Mouse (Mus musculus): ENCODE measurements at regions not wholly inside any gene's neighbourhood (a gene's known extent, or its start where the extent isn't known, plus 50 kb on each side); places are given as distances from the start of the nearest gene placed in this dataset.

DNA sequence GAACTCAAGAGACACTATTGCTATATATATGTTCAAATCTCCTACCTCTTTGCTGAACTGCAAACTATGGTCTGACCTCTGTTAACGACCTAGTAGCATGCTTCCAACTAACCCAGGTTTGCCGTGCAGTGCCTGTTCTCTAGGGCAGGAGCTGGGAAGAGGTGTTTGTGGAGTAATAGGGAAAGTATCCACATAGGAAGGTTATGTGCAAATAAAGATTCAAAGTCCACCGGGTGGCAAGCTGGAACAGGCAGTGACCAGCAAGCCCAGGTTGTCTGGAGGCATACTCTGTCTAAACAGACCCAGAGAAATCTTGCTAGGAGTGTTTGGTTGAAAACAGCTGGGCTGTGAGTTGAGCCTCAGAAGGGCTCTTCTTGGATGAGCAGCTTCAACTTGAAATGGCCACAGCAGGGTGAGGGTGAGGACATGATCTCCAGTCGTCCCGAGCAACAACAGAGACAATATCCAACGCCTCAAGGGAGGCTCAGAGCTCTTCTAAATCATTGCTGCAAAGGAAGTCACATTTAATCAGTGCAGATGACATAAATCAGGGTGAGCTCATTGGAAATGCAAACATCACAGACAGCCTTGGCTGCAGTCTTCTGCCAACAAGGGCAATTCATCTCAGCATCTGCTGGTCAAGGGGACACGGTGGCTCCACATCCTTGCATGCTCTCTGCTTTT is 846.7 kb downstream of the Synb start:
- no peak for DNase-seq (ENCODE audit: low spot score in 2 of 2)

DNA sequence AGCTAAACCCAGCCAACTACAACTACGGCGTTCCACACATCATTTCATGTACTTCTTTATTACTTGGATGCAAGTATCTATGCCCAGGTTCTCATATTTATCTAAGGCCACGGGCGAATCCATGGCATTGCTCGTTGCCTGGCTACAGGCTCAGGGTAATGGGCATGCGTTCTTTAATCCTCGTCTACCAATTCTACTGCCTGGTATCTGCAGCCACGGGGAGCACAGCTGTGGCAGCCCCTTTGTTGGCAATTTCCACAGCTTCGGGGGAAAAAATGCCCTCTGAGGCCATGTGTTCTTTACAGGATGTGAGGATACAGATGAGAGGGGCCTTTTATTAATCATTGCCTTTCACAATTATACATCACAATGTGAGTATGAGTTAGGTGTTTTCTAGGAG is 860.8 kb downstream of the Synb start:
- no peak for DNase-seq (ENCODE audit: low spot score in 2 of 2)

DNA sequence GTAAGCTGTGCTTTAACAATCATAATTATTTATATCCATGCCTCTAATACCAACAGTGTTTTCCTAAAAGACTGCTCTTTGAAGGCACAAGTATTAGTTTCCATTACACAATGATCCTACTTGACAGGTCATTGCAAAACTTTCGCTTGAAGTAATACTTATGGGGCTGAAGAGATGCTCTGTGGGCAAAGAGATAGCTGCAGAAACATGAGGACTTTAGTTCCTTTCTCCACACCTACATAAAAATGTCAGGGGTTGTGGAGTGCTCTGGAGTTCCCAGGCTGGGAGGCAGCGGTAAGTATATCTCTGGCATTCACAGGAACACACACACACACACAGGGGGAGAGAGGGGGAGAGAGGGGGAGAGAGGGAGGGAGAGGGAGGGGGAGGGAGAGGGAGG is 862.0 kb downstream of the Synb start:
- no peak for DNase-seq (ENCODE audit: low spot score in 2 of 2)

DNA sequence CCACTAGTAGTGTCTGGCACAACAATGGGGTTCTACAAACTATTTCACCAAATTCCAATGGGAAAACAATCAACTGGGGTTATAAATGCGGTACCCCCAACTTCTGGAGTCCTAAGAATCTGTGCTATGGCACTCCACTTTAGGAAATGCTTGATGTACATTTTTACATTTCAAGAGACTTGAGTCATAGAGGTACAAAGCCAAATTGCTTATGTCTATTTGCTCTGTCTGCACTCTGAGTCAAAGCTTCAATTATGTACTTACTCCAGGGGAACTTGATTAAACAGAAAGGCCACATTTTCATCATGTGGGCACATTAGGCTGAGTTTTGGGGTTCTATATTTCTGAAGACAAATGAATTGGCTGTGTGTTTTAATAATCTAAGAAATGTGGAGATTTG is 866.9 kb downstream of the Synb start:
- DNase-seq (ENCODE audit: low spot score in 2 of 2): no peak

DNA sequence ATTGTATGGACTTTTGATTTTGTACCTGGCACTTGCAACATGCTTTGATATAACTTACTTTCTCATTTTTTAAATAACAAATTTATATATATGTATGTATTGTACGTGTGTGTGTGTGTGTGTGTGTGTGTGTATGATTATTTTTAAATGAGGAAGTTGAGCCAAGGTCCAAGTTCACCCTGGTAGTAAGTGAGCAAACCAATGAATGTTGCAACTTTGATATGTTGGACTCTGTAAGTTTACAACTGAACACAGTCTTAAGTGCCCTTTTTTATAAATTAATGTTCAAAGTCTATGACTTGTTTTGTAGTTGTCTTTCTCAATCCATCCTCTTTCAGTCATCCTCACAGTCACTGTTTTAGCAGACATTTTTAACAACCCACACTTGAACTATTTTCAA is 901.7 kb downstream of the Synb start:
- no peak for DNase-seq (ENCODE audit: low spot score in 2 of 2)

DNA sequence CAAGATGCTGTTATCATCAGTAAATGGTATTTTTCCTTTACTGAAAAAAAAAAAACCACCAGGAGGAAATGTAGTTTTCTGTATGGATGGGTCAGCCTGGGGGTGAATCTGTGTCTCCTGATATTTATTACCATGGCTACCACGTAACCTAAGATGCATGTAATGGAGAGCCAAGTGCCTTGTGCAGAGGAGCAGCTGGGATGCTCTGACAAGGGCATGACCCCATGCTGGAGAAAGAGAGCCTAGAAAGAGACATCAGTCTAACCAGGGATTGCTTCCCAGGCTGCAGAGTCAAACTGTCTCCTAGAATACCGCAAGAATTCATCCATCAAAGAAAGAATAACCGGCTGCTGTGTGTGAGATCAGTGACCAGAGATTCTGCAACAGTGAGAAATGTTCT is 902.2 kb downstream of the Synb start:
- DNase-seq (ENCODE audit: low spot score in 2 of 2): no peak

DNA sequence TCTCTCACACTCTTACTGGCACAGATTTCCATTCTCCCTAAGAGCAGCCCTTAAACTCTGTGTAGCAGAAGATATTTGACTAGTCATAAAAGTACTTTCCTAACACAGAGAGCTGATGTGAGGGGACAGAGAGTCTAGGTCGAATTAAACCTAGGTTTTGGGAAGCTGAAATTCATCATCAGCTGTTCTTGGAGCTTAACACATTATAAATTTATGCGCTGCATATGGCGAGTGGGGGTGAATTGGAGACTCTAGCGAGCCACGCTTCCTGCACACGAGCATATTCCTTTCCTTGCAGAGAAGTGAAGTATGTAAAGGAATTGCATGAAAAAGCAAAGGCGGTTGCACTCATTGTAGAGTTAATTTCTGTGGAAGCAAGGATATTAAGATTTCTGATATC is 912.4 kb downstream of the Synb start:
- DNase-seq (ENCODE audit: low spot score in 2 of 2): peak; percentile 15 to 67

DNA sequence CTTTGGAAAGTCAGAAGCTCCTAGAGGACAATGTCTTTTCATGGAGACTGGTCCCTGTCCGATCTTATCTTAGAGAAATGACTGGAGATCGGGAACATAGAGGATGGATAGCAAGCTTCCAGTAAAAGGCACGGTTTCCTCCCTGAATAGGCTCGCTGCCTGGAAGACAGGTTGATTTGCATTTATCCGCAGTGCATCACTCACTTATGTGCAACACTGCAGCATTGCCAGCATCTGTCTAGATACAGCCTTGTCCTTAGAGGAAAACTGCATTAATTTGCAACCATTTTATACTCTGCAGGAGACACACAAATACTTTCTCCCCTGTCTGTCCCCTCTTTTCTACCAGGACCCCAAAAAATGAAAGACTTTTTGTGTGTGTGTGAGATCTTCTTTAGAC is 926.4 kb downstream of the Synb start:
- no peak for DNase-seq (ENCODE audit: low spot score in 2 of 2)

DNA sequence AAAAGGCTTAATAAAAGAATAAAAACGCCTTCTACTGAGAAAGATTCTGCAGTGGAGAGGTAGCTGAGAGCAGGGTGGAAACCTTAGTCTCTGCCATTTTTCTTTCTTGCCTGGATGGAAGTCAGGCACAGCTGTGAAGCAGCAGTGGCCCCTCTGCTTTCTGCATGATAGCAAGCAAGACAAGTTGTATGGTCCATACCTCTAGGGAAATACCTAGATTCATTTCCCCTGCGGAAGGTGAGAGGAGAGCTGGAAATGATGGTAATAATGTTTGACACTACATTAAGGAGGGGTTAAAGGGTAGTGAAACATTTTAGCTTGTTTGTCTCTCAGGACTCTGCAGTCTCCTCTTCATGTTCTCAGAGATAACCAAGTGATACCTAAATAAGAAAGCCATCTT is 930.2 kb downstream of the Synb start:
- DNase-seq (ENCODE audit: low spot score in 2 of 2): no peak

DNA sequence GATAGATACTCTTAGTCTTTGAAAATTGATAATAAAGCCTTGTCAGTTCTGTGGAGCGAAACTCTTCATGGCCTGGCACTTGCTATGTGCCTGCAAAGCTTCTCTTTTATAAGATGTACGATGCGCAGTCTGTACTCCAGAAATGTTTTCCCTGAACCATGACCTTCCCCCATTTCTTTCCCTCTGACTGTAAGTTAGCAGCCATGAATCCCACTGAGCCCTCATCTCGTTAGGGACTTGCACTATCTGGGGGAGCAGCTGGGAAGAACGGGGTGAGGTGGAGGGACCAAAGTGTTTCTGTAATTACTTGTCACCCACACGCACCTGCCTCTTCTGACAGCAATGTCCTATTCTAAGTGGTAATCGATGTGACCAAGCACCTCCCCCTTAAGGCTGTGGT is 932.1 kb downstream of the Synb start:
- no peak for DNase-seq (ENCODE audit: low spot score in 2 of 2)

DNA sequence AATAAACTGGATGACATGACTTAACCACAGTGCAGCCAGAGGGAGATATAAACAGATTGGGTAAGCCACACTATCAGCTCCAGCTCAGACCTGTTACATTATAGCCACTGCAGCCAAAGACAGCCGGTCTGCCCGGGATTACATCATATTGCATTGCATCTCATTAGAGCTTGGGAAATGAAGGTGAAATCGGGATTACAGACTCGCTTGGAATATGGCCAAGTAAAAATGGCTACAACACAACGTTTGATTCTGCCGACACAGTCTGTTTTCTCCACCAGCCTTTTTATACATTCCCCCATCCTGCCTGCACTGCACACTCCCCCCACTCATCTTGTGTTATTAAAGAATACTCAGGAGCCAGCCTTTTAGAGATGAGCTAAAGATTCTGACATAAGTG is 932.6 kb downstream of the Synb start:
- no peak for DNase-seq (ENCODE audit: low spot score in 2 of 2)

DNA sequence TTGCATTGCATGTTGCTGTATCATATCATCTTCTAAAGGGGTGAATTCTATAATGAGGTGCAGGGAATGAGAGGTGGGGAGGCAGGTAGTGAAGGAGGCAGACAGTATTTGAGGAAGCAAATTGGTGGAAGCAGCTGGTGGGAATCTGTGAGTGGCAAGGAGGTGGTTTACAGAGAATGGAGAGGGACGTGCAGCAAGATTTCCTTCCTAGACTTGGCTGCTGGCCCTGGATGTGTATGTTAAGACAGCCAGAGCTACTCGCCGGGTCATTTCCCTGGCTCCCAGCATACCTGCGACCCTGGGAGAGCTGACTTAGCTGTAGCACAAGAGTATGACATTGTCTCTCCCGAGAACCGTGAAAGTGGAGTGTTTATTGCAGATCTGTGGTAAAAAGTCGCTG is 937.7 kb downstream of the Synb start:
- DNase-seq (ENCODE audit: low spot score in 2 of 2): no peak

DNA sequence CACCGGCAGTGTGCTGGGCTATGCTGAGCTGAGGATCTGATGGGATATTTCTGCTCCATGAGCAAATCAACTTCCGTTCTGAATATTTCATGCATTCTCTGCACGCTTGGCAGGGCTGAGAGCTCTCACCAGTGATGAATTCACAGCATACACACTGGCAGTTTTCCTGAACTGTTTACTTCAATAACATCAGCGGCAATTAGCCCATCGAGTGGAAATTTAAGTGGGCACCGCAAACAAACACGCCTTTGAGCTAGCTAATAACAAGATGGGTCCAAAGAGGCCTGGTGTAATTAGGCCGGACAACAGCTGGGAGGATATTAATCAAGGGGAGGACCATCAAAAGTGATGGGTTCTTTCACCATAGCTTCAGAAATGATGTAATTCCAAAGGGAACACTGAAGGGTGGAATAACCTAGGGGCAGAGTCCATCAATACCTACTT is 938.6 kb downstream of the Synb start:
- DNase-seq (ENCODE audit: low spot score in 2 of 2): no peak

DNA sequence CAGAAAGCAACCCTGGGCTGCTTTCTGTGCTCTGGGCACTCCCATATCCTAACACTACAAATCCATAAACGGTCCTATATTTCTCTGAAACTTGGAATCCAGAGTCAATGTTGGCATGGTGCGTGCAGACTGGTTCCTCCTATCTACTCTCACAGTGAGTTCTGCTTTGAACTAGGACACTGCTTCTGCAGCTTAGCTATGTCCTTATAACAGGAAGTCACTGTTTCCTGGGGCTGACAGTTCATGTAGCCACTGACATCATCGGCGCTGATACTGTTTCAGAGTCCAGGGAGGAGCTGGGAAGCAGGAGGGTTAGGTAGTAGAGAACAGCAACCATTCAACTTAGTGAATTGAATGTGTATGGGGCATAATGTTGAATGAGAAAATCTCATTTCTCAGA is 948.6 kb downstream of the Synb start:
- no peak for DNase-seq (ENCODE audit: low spot score in 2 of 2)

DNA sequence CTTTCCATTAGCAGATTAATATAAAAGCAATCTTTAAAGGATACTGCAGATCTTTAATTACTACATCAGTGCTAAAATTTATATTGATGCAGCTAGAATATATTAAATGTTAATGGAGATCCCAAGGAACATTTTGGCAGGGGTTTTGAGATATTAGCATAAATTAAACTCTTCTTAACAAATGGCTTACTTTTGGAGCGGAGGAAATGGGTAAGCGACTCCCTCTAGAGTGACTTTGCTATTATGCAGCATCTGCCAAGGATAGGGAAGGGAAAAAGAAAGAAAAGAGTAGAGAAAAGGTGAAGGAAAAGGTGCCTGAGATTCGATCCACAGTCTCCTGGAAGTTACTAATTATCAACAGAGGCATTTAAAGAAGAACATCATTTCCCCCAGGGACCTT is 949.4 kb downstream of the Synb start:
- DNase-seq (ENCODE audit: low spot score in 2 of 2): no peak

DNA sequence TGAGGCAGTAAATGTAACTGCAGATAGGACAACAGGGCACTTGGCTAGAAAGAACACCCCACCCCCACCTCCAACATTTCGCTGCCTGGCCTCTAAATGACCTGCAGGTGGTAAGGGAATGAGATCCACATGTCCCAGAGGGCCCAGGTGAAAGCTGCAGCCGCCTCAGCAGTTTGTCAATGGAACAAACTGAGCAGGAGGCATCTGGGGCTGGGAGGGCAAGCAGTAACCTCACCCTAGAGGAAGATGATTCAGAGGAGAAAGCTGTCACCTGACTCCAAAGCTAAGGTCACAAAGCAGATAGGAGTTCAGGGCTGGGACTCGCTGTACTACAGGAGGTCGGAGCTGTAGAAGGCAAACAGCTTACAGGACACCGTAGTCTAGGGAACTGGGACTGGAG is 955.7 kb downstream of the Synb start:
- no peak for DNase-seq (ENCODE audit: low spot score in 2 of 2)

DNA sequence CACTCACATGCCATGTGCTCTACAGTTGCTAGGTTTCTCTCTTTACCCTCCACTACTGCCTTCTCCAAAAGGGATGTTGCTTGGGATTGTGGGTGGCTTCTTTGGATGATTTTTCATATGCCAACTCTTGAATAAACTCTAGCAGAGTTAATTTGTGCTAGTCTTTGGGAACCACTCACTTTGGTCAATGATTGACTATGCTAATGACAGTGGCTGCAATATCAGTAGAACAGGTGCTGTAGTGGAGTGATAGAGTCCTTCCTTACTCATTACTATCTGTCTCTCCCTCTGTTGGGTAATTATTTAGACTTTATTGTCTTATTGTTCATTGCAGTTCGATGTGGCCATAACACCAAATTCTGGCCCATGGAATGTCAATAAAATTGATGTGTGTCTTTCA is 969.0 kb downstream of the Synb start:
- DNase-seq (ENCODE audit: low spot score in 2 of 2): no peak

DNA sequence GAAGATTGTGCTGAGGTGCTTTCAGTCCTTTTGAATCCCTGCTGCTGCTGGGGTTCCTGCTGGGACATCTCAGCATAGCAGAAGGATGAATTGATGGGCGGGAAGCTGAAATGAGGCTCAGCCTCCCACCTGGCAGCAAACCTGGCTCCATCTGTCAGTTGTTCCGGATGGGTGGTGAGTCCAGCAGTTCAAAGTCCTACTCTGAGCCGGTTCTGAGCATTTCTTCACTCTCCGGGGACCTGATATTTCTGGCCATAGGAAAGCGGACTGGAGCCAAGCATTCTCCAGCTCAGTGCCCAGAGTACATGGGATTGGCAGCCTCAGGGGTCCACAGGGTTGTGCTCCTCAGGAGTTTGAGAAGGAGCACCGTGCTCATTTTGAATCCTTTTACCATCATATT is 971.1 kb downstream of the Synb start:
- DNase-seq (ENCODE audit: low spot score in 2 of 2): no peak

DNA sequence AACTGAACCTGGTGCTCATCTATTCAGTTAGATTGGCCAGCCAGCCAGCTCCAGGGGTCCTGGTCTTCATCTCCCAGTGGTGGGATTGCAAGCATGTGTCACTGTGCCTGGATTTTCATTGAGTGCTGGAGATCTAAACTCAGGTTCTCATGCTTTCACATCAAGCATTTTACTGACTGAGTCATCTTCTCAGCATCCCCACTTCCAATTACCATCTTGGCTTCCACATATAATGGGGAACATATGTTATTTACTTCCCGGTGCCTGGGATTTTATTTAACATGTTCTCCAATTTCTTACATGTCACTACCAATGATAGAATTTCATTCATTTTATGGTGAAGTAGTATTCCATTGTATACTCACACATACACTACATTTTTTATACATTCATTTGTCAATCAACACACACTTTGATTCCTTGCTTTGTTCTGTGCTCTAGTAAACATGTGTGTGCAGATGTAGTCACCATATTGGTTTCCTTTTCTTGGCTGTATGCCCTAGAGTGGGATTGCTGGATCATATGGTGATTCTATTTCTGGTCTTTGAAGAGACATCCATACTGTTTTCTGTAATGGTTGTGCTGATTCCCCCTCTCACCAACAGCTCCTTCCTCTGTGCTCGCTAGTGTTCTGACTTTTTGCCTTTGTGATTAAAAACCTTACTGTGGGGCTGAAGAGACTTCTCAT is 986.0 kb downstream of the Synb start:
- peak in 1 of 2 experiments; percentile 59 for DNase-seq (ENCODE audit: low spot score in 2 of 2)

DNA sequence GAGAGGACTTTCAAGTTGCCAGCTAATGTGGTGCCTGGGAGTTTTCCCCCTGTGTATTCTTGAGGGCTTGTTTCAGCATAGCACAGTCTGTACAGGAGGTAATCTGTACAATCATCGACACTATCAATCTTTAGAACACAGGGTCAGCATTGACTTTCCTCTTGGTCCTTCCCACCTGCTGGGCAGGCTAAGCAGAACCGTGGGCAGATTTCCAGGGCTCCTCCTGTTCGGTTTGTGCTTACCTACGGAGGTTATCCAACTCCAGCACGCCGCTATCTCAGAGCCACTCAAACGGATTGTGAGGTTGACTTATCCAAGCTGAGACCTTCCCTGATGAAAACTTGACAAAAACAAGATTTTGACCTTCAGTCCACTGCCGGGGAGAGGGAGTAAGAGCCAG is 988.9 kb downstream of the Synb start:
- no peak for DNase-seq (ENCODE audit: low spot score in 2 of 2)

DNA sequence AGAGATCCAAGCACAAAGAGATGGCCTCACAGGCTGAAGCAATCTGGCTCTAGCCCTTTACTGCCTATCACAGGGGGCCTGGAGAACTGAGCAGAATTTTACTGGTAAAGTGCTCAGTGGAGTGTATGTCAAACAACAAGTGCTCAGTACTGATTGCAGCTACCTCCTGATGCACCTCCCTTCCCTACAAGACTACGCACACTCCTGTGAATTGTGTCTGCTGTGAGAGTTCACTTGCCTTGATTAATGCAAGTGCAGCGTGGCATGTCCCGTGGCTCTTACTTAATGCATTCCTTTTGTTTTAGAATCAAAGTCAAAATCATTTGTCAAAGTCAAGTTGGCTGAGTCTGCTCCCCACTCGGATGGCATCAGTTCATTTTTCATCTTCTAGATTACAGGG is 992.4 kb downstream of the Synb start:
- no peak for DNase-seq (ENCODE audit: low spot score in 2 of 2)

DNA sequence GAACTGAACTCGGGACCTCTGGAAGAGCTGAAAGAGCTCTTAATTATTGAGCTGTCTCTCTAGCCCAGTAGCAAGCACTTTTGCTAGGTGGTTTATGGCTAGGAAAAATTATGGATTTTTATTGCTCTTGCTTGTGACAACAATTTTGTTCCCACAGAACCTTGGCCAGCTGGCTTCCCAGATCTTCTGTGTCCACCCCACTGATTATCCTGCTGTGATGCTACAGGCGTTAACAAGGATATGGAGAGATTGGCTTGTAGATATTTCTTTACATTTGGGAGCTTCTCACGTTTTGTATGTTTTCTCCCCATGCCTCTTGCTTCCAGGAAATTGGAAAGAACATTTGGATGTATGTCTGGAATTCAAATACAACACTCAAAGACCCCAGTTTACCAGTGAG is 1008.6 kb downstream of the Synb start:
- no peak for DNase-seq (ENCODE audit: low spot score in 2 of 2)

DNA sequence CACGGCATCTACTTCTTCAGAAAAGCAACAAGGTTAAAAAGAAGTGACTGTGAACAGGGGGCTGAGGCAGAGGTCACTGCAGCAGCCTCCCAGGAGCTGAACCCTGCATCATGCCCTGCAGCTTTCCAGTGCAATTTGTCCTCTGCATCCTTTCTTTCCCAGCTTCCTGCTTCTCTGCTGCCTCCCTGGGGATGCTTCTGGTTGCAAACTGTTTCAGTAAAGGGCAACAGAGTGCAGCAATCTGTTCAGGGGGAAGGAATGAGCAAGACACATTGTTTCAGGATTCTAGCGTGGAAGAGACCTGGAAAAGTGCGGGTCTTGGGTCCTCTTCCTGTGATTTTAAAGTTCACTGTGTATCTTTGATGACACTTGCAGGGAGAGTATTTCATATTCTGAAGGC is 1032.7 kb downstream of the Synb start:
- DNase-seq (ENCODE audit: low spot score in 2 of 2): peak in 1 of 2 experiments; percentile 38

Data from layer of hippocampus, adult 18-20 months (tissue).